Mouse (Mus musculus): ENCODE results near the gene Samd4.

The Samd4 gene

GRCm38 (mm10) chr14:46956121-46956520, 73.5 kb downstream of the Samd4 start:
- no peak for DNase-seq

- no peak for DNase-seq
These were observed 76.6 kb downstream of the Samd4 start for GRCm38 (mm10) chr14:46959166-46959721.

GRCm38 (mm10) chr14:46959831-46960230, 77.2 kb downstream of the Samd4 start:
- no peak for DNase-seq

- DNase-seq: no peak
These were observed 80.2 kb downstream of the Samd4 start for GRCm38 (mm10) chr14:46962832-46963231.

GRCm38 (mm10) chr14:46964074-46964872, 81.6 kb downstream of the Samd4 start:
- DNase-seq: no peak

- no peak for DNase-seq
These were observed 83.6 kb downstream of the Samd4 start for GRCm38 (mm10) chr14:46966206-46966605.

GRCm38 (mm10) chr14:46968046-46968445, 85.4 kb downstream of the Samd4 start:
- DNase-seq: no peak

- peak; percentile 60 for DNase-seq
These were observed 88.0 kb downstream of the Samd4 start for GRCm38 (mm10) chr14:46970673-46971072.

GRCm38 (mm10) chr14:46971802-46972201, 89.1 kb downstream of the Samd4 start:
- no peak for DNase-seq

- no peak for DNase-seq
These were observed 92.2 kb downstream of the Samd4 start for GRCm38 (mm10) chr14:46974874-46975273.

- DNase-seq: no peak
These were observed 93.3 kb downstream of the Samd4 start for GRCm38 (mm10) chr14:46975969-46976368.

GRCm38 (mm10) chr14:46976712-46977111, 94.1 kb downstream of the Samd4 start:
- DNase-seq: no peak

GRCm38 (mm10) chr14:46977660-46978059, 95.0 kb downstream of the Samd4 start:
- no peak for DNase-seq

GRCm38 (mm10) chr14:46979172-46979571, 96.5 kb downstream of the Samd4 start:
- DNase-seq: no peak

GRCm38 (mm10) chr14:46980736-46981438, 98.2 kb downstream of the Samd4 start:
- no peak for DNase-seq

- DNase-seq: no peak
These were observed 99.5 kb downstream of the Samd4 start for GRCm38 (mm10) chr14:46982106-46982505.

GRCm38 (mm10) chr14:46984542-46985125, 102.0 kb downstream of the Samd4 start:
- no peak for DNase-seq

- no peak for DNase-seq
These were observed 107.0 kb downstream of the Samd4 start for GRCm38 (mm10) chr14:46989694-46990093.

- DNase-seq: no peak
These were observed 107.8 kb downstream of the Samd4 start for GRCm38 (mm10) chr14:46990450-46990849.

GRCm38 (mm10) chr14:46994704-46995103, 112.0 kb downstream of the Samd4 start:
- DNase-seq: no peak

GRCm38 (mm10) chr14:46999321-47000025, 116.8 kb downstream of the Samd4 start:
- no peak for DNase-seq

- DNase-seq: no peak
These were observed 117.6 kb downstream of the Samd4 start for GRCm38 (mm10) chr14:47000096-47000736.

All from right cerebral cortex, postnatal 4 days (tissue).